Mouse (Mus musculus) embryo, embryonic 11 days (tissue): ENCODE data around the gene Clybl.

ENCODE experiments used
- DNase-seq: peaks from one replicate; pipeline ENCODE4 v3.0.0-alpha.2; 2015

Gene Clybl

DNA sequence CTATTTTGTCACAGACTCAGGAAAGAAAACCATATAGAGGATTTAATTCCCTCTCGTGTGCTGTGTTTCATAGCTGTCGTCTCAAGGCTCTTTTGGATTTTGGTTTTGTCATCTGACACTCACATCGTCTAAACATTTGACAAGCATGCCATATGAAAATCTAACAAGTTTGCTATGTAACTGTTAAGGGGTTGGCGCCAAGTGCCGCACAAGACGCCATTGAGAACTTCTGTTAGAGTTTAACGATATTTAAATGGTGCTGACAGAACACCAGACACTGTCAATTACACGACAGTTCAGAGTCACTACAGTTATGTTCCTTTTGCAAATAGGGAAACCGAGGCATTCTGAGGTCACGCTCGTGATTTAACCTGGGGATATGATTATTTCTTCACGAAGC lies 134.2 kb downstream of the Clybl start:
- no peak for DNase-seq

DNA sequence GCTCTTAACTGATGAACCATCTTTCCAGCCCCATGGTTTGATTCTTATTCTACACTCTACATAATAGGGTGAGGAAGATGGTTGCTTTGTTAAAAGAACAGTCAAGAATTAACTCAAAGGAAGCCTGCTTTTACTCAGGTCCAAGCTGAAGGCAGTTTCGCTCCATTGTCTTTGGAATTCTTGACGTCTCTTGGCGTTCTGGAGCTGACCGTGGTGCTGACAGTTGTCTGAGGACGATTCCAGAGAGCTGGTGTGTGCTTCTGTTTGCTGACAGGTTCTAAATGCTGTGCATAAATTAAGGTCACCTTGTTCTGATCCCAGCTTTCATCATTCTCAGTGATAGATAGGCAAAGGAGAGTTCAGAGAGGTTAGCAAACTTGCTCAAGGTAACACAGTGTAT lies 140.6 kb downstream of the Clybl start:
- peak; percentile 82 for DNase-seq

DNA sequence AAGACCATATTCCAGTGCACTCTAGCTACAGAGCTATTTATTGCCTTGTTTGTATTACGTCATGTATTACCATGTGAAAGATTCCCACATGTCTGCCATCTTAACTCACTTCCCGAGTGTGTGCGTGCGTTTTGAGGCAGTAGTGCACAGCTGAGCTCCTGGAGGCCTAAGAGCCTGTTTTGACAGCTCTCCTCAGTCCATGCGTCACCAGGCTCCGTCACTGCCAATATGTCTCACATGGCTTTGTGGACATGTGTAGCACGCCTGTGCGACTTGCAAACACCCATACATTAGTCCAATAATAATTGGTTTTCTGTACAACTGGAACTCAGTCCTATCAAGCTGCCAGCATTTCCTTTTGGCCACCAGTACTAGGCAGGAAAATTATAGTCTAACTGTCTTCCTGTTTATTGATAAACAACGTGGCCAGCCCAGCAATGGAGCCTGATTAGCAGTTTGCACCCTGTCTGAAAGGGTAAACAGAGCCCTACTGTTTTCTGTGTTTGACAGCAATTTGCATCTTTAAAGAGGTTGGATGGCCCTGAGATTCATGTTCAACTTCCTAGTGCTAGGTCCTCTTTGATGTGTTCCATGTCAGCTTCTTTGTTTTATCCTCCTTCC lies 142.4 kb downstream of the Clybl start:
- DNase-seq = no peak

DNA sequence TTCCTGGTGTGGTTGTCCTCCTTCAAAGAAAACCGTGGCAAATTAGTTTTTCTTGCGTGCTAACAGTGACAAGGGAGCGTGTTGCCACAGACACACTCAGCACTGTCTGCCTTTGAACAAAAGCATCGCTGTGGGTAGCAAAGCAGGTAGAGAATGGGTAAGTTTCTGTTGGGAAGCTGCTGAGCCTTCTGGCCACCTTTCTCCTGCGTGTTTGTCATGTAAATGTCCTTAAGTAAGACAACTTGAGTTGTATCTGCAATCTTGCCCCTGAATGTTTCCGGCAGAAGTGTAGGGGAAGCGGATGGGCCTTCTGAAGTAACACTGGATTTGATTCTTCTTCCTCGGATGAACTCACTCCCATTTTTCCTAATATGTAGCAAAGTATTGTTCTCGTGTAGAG lies 148.6 kb downstream of the Clybl start:
- no peak for DNase-seq

DNA sequence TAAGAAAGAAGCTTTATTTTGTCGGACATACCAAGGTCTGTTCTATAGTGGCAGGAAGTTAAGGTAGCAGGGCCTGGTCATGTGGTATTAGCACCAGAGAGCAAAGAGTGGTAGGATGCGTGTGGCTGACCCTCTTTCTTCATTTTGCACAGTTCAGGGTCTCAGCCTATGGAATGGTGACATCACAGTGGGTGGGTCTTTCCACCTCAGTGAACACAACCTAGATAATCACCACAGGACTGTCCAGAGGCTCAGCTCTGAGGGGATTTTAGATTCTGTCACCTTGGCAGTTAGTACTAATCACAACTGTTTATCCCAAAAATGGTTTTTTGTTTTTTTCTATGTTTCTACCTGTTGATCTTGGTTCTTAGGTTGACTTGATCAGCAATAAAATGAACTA lies 149.2 kb downstream of the Clybl start:
- DNase-seq = no peak

DNA sequence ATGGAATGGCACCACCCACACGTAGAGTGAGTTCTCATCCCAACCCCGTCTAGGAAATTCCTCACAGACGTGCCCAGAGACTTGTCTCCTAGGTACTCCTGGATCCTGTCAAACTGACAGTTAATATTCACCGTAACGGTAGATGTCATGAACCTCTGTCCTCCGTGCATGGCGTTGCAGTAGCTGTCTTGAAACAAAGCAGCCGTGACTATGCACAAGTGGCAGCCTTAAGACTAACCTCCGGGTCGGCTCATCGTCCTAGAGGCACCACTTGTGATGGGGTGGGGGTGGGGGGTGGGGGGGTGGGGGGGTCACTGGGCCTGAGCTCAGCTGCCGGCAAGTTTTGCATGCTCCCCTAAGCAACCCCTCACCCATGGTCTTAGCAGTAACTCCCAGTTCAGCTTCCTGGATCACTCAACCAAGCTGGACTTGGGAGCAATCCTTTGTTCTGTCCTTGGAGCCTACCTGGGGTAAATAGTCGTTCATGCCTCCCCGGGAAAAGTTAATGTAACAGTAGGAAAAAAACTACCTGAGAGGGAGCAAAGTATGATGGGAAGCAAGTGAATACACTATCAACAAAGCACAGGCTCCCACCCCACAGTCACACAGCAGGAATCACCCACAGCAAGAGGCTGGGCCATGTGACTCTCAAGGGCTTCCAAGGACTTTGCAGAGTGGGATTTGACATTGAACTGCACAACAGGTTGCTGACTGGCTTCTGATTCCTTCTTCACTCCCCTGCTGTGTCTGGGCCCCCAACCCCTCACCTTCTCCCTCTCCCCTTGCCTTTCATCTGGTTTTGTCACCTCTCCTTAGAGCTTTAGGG lies 150.3 kb downstream of the Clybl start:
- DNase-seq = peak; percentile 5

DNA sequence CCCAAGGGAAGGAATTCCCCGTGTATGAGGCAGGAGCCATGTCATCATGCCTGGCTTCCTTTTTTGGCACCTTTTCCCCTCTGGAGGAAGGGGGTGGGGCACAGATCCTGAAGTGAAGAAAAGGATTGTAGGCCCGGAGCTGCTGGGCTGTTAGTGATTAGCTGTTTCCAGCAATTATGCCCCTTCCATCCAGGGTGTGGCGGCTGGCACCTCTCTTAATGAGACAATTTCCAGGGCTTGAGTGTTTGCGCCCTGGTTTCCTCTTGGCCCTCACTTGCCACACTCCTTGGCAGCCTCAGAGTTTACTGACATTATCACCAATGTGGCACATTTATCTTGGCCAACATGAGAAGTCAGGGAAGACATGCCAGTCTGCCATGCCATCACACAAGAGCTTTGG lies 155.5 kb downstream of the Clybl start:
- no peak for DNase-seq

DNA sequence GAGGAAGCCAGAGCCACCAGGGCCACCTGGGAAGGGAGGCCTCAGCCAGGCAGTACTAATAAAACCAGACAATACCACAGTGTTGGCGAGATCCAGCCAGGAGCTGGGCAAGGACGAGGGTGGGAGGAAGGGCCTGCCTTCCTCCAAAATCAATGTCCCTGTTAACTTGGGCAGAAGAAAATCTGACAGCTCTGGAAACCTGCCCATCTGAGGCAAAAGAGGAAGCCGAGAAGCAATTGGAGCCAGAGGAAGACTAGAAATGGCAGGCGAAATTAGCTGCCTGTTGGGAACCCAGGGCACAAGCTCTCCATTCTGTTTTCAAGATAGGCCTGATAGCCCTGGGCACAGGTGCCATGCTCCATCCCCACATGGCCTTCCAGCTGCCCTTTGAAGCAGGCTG lies 157.3 kb downstream of the Clybl start:
- no peak for DNase-seq

DNA sequence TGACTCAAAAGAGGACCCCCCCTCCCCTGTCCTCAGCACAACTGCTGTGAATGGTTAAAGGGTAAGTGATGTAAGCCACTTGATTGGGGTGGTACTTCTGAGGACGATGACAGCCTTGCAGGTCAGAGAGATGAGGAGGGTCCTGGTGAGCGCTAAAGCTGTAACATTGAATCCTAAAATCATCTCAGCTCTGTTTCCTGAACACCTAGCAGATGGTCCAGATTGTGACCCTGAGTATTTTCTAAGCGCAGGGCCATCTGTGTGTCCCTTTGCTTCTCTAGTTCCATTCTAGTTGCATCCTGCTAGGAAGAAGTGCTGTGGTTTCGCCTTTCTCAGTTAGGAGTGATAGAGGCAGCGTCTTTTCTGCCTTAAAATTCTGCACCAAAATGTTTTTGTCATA lies 158.6 kb downstream of the Clybl start:
- DNase-seq = no peak

DNA sequence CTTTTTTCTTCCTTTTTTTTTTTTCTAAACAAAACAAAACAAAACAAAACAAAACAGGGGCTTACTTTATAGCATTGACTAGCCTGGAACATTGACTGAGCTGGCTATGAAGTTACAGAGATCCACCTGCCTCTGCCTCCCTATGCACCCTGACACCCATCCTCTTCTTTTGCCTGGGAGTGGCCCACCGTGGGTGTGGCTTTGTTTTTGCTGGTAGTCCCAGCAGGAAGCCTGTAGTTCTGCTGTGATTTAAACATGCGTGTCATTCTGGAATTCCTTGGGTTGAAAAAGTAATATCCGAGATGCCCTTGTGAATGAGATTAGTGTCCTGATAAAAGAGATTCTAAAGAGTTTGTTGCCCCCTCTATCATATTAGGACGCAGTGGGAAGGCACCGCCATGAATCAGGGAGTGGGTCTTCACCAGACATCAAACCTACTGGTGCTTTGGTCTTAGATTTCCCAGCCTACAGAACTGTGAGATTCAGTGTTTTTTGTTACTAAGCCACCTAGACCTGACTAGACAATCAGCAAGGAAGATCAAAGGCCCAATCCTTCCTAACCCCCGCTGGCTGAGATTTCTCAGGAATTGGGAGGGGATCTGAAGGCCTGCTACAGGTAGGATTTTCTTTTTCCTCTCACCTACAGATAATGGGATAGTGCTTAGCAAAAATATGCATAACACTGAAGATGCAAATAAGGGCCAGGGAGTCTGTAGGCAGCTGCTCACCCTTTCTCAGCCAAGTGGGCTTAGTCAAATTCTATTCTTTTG lies 160.3 kb downstream of the Clybl start:
- DNase-seq = no peak

DNA sequence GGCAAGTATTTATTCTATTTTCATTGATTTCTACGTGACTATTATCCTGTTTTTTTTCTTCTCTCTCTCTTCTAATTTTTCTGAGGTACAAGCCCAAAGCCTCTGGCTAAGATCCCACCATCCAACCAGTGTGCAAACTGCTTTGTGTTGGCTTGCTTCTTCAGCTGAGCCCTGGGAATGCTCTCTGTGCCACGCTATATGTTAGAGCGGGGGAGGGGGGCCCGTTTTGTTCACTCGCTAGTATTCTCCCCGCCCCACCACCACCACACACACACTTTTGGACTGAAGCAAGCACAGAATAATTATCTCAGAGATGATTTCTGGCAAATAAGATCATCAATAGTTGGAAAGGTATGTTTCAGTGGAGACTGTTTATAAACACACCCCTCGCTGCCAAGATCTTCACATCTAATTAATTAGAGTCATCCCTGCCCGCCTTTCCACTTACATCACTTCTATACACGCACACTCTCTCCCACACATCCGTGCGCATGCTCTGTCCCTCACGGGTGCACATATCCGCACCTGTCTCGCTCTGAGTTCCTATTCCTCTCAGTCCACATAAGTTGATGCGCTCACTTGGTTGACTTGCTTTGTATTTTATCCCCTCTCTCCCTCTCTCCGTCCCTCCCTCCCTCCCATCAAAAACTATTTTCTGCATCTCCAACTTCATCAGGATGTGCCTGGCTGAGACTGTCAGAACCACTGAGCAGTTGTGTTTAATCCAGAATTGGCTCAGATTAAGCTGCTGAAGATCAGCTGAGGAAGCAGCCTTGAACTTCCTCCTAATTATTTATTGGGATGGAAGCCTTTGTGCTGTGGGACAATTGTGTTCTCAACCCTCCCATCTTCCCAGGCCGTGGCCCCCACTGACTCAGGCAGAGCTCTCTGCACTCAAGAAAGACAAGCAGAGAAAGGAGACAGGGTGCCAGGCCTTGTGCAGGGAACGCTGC lies 163.0 kb downstream of the Clybl start:
- DNase-seq = peak; percentile 31

DNA sequence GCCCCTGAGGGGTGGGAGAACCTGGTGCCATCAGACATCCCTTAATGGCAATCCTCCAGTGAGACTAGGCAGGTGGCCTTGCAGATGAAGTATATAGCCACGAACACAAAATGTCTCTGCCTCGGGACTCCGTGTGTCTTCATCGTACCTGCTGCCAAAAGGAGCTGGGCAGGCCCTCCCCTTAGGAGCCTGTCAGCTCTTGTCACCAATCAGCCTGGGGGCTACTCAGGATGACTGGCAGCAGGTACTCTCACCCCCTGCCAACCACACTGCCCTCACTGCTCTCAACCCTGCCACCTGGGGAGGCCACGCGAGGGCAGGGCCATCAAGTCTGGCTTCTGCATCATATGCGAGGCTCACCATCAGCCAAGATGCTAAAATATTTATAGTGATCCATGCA lies 166.6 kb downstream of the Clybl start:
- no peak for DNase-seq

DNA sequence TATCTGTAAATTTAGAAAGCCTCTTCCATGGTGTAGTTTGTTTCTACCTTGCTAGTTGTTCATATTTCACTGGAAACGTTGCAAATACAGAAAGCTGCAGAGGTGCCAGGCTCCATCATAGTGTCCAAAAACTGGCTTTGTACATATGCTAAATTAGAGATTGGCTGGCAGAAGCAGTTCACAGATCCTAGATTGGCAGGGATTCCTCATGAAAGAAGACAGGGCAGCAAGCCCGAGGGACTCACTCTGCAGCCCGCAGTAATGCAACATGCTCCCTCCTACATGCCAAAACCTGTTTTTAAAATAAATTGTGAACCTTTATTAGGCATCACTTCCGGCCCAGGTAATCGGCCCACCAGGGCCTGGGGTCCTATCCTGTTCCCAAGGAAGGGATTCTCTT lies 167.8 kb downstream of the Clybl start:
- DNase-seq = no peak

DNA sequence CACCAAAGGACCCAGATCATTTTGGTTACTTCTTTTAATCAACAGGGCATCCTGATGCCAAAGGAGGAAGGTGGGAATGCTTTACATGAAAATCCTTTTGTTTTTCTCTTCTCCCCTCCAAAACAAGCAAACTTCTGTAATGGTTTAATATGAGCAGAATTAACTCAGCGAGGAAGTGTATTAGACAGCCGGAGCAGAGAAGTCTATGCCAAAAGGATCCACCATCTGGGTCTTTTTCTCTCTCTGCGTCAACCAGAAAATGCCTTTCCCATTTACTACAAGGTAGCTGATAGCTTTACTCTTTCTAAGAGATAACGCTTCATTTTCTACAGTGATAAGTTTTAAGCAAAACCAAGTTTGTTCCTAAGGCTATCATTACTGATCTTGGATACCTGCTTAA lies 168.3 kb downstream of the Clybl start:
- DNase-seq = no peak

DNA sequence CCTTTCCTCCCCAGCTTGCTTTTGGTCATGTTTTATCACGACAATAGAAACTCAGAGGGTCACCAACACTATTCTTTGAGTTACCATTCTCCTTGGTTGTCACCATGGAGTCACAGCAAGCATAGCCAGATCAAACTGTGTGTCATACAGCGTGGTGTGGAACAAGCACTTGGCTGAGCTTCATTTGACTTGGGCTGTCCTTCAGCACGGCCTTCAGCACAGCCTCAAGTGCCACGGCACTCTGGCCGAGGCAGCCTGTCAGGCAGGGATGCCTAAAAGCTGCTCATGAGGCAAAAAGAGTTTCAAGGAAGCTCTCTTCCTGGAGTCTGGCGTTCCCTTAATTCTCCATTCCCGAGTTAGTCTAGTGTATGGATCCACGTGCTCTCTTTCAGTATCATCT lies 169.3 kb downstream of the Clybl start:
- DNase-seq = no peak

DNA sequence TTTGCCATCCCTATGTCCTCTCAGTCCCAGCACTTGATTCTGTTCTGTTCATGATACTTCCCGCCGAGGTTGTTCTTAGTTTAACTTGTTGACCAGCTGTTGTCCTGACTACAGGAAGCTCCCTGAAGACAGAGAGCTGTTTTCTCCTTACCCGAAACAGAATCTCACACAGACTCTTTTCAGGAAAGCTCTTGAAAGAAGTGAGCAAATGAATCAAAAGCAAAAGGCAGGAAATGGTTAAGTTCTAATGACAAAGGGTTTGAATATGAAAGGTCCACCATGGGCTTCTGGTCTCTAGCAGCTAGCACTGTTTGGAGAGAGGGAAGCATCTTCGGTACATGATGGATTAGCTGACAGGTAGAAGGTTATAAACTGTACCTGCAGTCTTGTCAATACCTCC lies 175.8 kb downstream of the Clybl start:
- DNase-seq = no peak

DNA sequence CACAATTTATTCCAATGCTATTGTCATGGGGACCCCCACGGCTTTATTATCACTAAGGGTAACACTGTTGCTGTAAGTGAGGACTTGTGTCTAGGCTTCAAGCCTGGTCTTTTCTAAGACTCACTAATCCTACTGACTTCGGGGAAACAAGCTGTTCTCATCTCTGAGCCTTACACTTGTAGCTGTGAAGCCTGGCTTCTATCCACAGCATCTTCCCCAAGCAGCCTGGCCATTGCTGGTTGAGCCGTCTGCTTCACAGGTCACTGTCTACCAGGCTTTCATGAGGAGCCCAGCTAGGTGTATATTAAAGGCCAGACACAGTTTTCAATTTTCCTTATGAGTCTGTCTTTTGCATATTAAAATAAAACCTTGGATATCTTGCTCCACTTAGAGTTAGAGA lies 177.1 kb downstream of the Clybl start:
- no peak for DNase-seq

DNA sequence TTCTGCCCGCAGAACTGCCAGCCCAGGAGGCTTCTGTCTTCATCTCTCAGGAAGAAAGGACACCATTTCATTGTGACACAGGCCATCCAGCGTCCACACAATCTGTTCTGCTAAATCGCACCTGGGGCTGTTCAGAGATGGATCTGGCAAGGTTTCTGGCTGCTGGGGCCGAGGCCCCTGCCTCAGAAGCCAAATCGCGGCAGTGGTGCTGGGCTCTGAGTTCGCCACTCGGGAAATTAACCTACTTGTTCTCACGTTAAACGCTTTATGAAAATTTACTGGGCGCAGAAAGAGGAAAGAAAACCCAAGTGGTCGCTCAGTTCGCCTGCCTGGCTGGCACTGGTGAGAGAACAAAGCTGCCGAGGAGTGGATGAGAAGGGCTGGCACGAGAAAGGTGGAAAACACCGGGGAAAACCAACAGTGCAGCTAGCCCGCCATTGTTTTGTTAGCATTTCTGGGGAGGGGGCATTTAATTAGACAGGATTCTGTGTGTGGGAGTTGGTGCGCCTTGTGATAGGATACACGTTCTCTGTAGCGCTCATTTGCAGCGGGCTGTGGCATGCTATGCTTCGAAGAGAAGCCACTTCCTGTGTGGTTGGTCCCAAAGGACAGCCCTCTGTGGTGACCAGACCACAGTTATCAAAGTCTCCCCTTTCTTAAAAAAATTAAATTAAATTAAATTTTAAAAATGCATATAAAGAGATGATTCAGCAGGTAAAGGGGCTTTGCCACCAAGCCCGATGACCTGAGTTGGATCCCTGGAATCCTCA lies 177.8 kb downstream of the Clybl start:
- DNase-seq = no peak

DNA sequence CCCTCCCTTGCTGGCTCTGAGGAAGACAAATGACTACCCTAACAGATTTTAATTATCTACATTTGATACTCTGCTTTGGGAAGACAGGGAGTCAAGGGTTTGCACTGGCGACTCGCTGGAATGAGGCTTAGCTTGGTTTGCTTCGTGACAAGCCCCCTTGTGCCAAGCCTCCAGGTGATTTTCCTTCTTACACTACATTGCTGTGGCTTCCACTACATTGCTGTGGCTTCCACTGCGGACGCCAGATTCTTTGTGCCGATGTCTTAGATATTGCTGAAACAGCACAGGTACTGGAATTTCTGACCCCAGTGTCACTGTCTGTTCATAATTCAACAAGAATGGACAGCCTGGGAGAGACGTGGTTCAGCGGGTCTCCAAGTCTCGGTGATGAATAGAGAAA lies 180.3 kb downstream of the Clybl start:
- DNase-seq = no peak

DNA sequence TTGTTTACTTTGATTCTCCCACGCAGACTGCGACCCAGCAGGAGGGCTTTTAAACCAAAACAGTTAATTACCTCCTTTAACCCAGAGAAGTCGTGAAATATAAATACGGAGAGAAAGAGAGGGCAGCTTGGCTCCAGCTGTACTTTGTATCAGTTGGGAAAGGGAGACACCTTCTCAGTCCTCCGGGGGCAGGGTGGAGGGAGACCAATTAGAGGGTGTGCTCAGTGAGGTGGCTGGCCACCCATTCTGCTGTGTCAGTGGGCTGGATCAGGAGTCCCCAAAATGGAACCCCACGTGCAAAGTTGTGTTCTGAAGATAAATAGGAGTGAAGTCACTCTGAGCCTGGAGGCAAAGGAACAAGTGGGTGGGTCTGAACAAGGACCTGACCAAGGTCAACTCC lies 181.7 kb downstream of the Clybl start:
- DNase-seq = no peak

DNA sequence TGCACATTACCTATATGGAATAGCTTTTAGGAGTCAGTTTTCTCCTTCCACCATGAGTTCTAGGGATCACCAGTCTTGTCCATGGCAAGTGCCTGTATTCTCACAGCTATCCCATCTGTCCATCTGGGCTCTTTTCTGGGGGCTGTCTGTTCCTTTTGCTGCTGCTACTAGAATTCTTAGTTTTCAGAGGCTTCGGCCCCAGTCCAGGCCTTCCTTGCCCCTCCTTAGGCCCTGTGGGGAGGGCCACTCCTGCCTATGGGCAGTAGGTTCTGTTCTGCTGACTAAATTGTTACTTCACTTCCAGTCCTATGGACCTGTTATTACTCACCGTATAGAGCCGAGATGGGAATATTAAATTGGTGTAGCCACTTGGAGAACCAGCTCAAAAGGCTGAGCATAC lies 182.5 kb downstream of the Clybl start:
- DNase-seq = no peak

DNA sequence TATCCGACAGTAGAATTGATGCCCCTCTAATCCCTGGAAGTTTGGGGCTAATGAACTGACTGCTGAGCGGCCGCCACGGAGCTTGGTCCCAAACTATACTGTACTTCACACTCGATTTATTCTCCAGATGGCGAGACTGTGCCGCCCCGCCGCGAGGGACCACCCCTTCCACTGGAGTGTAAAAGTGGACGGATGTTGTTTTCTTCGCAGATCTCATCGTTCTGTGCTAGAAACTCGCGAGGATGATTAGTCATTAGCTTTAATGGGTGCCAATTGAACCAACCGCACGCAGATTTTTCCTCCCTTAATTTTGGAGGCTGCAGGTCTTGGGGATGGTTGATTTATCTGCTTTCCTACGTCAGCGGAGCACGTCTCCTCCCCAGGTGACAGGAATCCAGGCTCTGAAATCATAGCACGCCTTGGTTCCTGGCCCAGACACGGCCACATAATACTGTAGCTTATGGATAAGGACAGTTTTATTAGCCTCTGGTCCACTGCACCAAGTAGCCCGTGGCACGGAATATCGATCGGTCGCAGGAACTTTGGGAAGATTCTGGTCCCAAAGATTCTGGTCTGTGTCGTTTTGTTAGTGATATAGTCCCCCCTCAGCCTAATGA lies 185.9 kb downstream of the Clybl start:
- DNase-seq = no peak
